Mouse (Mus musculus): ENCODE results near the gene Plekho2. TPM values are rescaled to one million over a fixed set of nuclear protein-coding genes. Genes with fewer than 3 reads are reported as not detected.

The Plekho2 gene
- 18.1 and 154 TPM in 2 replicates for polyA plus RNA-seq (2012; ENCODE audit: low replicate concordance)

GRCm38 (mm10) chr9:65579781-65580371 is at the start of gene Plekho2:
TSS of gene Plekho2 (minus strand) at chr9:65580040.

GRCm38 (mm10) chr9:65629025-65629766 is 49.4 kb upstream of the Plekho2 start, which contains the start of gene Rbpms2:
TSS of gene Rbpms2 (plus strand) at chr9:65629648.

GRCm38 (mm10) chr9:65586406-65587269 is 6.8 kb upstream of the Plekho2 start, which contains the start of gene Pif1:
TSS of gene Pif1 (plus strand) at chr9:65587160.

GRCm38 (mm10) chr9:65519807-65520504 is 59.9 kb downstream of the Plekho2 start, which contains the start of gene Ankdd1a:
TSS of gene Ankdd1a (minus strand) at chr9:65520193.

Other genes starting within 250 kb of the Plekho2 start
- gene Pdcd7, start 233.9 kb downstream of the Plekho2 start, polyA plus RNA-seq (2012; ENCODE audit: low replicate concordance) = 35.7 and 51.3 TPM in 2 replicates
- 0.67 and 1.0 TPM in 2 replicates for gene Ubap1l, start 219.0 kb downstream of the Plekho2 start, polyA plus RNA-seq (2012; ENCODE audit: low replicate concordance)
- not detected in 2 replicates for gene Kbtbd13, start 188.4 kb downstream of the Plekho2 start, polyA plus RNA-seq (2012; ENCODE audit: low replicate concordance)
- 0.09 and 0.17 TPM in 2 replicates for gene Rasl12, start 181.5 kb downstream of the Plekho2 start, polyA plus RNA-seq (2012; ENCODE audit: low replicate concordance)
- gene Slc51b, start 157.1 kb downstream of the Plekho2 start, polyA plus RNA-seq (2012; ENCODE audit: low replicate concordance) = not detected in 2 replicates
- 8.4 and 8.5 TPM in 2 replicates for gene Mtfmt, start 144.3 kb downstream of the Plekho2 start, polyA plus RNA-seq (2012; ENCODE audit: low replicate concordance)
- gene Spg21, start 119.1 kb downstream of the Plekho2 start, polyA plus RNA-seq (2012; ENCODE audit: low replicate concordance) = 20.5 and 26.1 TPM in 2 replicates
- gene Ankdd1a, start 59.8 kb downstream of the Plekho2 start, polyA plus RNA-seq (2012; ENCODE audit: low replicate concordance) = not detected in 2 replicates
- gene Pif1, start 7.1 kb upstream of the Plekho2 start, polyA plus RNA-seq (2012; ENCODE audit: low replicate concordance) = 22.7 and 39.3 TPM in 2 replicates
- gene Rbpms2, start 49.6 kb upstream of the Plekho2 start, polyA plus RNA-seq (2012; ENCODE audit: low replicate concordance) = 1.4 and 1.5 TPM in 2 replicates
- gene Oaz2, start 88.0 kb upstream of the Plekho2 start, polyA plus RNA-seq (2012; ENCODE audit: low replicate concordance) = 79.3 and 108 TPM in 2 replicates
- 9.9 and 66.3 TPM in 2 replicates for gene Zfp609, start 247.5 kb upstream of the Plekho2 start, polyA plus RNA-seq (2012; ENCODE audit: low replicate concordance)

Measured in leukemia stem cell, adult 10-12 weeks (primary cell).